Mouse (Mus musculus): ENCODE measurements around the gene Timmdc1.

The Timmdc1 gene

DNA sequence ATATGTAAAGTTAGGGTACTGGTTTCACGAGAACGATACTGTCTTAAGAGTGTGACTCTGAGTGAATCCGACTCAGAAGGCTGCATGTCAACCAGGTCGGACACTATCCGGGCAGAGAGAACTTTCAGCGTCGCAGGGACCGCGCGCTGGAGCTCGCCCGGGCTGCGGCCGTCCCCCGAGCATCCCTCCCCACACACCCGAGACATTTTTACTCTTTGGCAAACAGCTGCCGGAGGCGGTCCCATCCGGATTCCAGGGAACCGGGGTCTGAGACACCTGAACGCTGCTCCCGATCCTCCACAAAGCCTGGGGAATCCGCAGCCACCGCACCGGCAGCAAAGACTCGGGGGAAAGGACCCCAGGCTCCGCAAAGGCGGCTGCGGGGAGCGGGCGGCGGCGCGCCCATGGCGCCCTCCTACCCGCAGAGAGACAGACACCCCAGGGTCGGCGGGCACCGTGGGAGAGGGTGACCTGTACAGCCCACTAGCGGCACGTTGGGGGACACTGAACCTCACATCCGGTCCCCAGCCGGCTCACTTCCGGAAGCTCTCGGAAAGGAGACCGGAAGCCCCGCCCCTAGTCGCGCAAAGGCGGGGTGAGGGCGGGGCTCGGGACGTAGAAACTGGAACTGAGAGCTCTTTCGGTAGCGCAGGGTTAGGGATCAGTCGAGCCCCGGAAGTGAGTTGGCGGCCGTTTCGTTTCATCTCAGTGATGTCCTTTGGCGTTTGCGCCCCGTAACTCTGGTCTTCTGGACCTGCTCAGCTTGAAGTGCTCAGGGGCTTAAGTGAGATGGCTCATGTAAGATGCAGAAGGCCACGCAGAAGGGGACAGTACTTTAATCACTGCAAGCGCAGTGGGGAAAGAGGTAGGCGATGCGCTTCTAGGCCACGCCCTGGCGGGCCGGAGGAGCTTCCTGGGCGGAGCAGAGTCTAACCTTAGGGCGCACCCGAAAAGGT, at the start of gene Timmdc1:
Gene Timmdc1, minus strand, starts transcription at position 535 of the 956 bp plus-strand sequence.
- peak; percentile 93 to 97 for DNase-seq (ENCODE audit: low spot score in 2 of 2)

DNA sequence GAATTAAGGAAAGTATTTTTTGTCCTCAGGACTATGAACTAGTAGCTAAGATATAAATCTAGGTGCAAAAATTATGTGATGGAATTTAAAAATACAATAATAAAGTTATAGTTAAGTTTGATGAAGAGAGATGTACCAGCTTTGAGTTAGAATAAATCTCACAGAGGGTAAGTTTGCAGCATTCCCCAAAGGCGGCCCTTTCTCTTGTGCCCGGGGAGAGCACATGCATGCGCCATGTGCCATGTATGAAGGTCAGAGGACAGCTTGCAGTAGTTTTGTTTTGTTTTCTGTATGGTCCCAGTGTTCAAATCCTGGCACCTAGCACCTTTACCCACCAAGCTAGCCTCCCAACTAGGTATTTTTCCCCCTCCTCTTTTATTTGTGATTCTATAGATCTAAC, 49.0 kb upstream of the Timmdc1 start:
- no peak for DNase-seq (ENCODE audit: low spot score in 2 of 2)

DNA sequence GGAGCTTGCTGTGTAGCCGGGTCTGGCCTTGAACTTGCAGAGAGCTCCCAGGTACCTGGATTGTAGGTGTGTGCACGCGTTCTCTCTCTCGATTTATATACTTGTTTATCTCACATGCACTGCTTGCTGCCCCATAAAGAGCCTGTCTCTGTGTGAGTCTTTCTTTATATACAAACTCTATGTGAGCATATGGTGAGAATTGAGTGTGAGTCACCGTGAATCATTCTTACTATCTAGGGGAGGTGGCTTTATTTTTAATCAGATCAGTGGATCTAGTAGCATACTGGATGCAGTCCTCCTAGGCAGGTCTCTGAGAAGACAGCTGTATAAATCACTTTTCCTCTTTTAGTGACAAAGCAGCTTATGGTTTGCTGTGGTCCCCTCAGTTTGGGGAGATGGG, 45.7 kb upstream of the Timmdc1 start:
- no peak for DNase-seq (ENCODE audit: low spot score in 2 of 2)

DNA sequence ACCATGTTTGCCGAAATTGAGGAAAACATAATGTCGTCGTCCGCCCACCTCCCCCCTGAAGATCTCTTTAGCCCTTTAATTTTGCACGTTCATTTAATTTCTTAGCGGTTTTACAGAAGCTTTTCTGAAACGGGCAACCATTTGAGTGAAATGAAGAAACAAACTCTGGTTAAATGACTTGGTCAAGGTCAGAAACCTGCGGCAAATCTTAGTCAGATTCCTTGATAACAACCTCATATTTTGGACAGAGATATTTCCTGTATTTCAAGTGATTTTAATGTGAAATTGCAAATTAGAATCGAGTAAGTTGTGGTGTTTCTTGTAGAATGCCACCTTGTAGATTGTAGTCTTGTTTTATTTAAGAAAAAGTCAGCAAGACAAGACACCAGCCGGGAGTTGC, 41.1 kb upstream of the Timmdc1 start:
- no peak for DNase-seq (ENCODE audit: low spot score in 2 of 2)

DNA sequence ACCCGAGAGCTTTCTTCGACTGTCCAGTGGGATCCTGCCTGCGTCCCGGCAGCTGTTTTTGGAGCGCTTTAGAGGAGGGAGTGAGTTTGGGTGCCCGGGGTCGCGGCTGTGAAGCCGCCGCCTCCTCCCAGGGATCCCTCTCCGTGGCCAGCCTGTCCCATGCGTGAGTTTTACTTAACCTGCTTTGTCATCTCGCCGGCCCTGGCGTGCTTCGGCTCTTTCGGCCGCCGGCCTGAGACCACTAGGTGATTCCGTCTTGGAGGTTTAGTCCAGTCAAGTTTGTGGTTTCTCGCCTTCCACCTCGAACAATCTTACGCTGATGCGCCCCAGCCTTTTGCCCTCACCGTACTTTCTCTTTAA, 40.5 kb upstream of the Timmdc1 start:
- no peak for DNase-seq (ENCODE audit: low spot score in 2 of 2)

DNA sequence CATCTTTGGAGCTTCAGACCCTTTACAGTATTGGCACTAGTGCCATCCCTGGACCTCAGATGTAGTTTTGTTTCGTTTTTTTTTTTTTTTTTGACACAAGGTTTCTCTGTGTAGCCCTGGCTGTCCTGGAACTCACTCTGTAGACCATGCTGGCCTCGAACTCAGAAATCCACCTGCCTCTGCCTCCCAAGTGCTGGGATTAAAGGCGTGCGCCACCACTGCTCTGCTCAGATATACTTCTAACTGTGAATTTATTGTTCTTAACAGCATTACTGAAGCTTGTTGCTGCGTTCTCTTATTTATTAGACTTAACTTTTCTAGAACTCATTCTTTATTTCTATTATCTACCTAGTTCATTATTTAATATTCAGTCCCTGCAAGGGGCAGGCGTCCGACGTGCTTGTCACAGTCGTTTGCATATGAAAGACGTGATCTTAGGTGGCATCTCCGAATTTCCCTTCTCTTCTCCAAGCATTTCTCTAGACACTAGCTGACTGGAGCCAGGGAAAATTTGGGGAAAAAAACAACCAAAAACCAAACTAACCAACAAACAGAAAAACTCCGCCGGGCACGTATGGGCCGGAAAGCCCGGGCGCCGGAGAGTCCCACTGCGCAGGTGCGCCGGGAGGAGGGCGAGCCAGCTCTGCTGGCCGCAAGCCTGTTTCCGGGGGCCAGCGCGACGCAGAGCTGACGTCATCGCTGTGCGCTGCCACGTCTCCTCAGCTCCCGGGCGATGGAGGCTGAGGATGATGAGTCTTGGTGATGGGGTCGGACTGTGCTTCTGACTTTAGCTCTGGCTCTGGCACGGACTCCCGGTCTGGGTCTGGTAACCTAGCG, 39.9 kb upstream of the Timmdc1 start:
- DNase-seq (ENCODE audit: low spot score in 2 of 2), result peak; percentile 90 to 92

DNA sequence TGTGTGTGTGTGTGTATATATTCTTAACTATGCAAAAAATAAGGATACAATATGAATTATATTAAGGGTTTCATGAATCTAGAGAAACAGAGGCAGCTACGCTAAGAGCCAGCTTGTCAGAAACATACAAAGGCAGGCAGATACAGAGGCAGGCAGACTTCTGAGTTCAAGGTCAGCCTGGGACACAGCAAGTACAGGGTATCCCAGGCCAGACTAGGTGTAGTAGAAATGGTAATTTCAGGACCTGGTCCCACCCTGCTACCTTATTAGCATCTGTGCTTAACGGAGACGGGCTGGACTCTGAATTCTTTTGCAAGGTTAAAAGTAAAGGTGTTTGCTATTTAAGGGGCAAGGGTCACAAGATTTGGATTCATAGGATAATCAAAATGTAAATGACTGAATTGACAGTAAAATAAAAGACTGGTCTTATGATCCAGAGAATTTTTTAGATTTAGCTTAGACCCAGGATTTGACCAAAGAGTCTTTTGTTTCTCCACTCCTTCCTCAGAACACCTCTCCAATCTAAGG, 35.8 kb upstream of the Timmdc1 start, which contains the start of gene Tmem39a:
Gene Tmem39a, plus strand, starts transcription at position 478 of the 528 bp plus-strand sequence.
- no peak for DNase-seq (ENCODE audit: low spot score in 2 of 2)

DNA sequence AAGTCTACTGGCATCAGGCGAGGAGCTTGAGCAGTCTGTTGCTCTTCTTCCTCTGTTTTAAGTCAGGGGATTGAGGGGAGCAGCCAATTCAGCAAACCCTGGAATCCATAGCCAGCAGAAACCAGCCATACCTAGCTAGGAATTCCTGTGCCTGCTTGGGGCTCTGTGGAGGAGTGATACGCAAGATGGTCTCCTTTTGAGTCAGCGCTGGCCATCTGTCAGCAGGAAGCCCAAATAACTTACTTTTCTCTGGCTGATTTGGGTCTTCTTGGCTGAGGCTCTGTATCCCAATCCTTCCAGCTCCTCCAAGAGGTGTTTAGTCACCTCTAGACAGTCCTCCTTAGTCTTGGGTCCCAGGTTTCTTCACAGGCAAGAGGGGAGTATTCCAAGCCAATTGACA, 33.5 kb upstream of the Timmdc1 start:
- DNase-seq (ENCODE audit: low spot score in 2 of 2), result no peak

DNA sequence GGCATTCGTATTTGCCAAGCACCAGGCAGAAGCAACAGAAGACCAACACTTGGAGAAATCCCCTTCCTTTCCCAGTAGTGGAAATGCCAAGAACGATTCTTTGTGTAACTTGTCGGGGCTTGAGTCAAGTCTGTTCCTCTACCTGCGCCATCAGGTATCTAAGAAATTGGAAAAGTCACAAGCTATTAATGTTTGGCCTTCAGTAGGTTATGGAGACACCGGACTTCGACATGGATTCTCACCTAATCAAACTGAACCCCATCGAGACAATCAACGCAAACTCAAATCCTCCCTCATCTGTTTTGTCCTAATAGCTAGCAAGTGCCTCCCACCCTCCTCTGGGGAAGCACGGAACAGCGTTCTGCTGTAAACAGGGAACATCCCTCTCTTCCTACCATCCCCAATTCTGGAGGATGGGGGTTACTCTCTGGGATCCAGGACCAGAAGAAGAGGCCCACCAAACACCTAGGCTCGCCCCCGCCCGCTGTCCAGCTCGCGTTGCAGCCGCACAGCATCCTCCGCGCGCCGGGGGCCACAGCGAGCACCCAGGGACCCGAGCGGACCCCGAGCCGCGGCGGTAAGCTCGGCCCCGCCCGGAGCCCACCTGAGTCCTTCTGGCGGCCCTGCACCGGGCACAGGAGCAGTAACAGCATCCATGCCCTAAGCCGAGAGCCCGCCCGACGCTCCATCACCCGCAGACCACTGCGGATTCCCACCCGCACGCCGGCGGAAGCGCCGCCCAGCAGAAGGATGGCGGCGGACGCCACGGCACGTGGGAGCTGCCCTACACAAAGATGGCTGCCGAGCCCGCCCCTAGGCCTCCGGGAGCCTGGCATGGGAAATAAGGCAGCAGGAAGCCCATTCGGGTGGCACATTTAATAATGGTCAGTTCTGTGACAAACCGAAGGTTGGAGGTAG, 27.3 kb upstream of the Timmdc1 start, which contains the start of gene Poglut1:
Gene Poglut1, minus strand, starts transcription at position 780 of the 918 bp plus-strand sequence.
- DNase-seq (ENCODE audit: low spot score in 2 of 2), result peak; percentile 58 to 65

DNA sequence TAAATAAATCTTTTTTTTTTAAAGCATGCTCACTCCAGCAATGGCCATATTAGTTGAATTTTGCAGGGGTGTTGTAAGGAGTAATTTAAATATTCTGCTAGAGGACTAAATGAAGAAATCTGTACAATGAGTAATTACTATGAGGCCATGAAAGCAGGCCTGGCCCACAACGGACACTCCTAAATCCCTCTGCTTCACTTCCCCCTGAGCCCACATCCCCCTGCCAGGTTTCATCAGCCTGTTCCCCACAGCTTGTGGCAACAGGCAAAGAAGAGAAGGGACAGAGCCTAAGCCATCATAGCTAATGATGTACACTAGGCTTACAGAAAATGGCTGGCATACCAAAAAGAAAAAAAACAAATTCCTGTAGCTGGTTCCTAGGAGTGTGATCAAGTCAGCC, 25.5 kb upstream of the Timmdc1 start:
- no peak for DNase-seq (ENCODE audit: low spot score in 2 of 2)

DNA sequence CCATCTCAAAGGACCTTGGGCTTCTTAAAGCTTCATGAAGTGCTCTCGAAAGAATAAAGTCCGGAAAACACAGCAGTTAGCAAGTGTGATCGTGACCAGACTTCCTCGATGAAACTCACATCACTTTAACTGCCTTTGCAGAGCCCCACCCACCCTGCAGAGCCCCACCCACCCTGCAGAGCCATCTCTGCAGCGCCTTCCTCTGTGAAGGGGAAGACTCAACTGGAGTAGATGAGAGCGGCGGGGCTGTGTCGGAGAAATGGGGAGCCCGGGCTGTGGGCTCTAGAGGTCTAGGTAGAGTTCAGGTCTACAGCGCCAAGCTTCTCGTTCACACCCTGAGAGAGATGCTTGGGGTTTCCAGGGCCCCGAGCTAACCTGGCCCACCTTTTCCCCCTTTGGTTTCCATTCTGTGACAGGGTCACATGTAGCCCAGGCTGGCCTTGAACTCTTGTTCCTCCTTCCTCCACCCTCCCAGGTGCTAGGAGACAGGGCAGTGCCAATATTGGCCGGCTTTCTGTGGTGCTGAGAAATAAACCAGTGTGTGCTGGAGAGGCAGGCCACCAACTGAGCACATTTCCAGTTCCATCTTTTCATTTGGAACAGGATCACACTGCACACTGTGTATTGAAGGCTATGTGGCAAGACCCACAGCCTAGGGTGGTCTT, 16.4 kb upstream of the Timmdc1 start:
- DNase-seq (ENCODE audit: low spot score in 2 of 2), result no peak

DNA sequence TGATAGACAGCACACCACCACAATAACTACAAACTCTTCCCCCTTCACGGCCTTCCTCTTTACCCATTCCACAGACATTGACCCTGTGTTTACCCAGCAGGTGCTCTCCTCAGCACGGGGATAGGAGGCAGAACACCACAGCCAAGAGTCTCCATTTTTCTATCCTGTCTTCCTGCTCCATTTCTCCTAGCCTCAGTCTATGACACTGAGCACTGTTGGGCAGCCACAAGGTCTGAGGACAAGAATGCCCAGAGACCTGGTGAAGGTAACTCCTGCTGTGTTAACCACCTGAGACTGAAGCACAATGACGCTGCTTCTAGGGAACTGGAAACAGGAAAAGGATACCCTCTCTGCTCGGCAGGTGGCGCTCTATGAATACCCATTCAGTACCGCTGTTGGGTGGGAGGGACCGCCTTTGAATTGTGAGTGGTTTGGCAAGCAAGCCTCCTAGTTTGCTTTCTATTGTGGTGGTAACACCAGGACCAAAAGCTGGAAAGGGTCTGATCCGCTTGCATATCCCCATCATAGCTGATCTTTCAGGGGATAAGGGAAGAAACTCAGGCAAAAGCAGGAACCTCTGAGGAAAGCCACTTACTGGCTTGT, 14.2 kb upstream of the Timmdc1 start:
- DNase-seq (ENCODE audit: low spot score in 2 of 2), result peak; percentile 52 to 80

DNA sequence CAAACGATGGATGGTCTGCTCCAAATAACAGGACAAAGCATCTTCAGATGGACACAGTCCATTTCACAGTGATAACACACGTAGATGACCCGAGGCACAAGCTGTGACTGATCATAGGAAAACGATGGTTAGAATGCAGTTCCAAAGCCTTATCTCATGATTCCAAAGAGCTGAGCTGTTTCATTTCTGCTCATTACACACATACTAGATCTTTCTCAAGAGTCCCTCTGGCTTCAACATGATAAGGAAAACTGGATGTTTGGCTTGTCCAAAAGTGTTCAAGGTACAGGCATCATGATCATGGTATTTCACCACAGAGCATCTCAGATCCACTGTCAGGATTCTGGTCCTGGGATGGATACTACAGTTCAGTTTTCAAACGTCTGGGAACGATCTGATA, 3.8 kb upstream of the Timmdc1 start:
- DNase-seq (ENCODE audit: low spot score in 2 of 2), result no peak

DNA sequence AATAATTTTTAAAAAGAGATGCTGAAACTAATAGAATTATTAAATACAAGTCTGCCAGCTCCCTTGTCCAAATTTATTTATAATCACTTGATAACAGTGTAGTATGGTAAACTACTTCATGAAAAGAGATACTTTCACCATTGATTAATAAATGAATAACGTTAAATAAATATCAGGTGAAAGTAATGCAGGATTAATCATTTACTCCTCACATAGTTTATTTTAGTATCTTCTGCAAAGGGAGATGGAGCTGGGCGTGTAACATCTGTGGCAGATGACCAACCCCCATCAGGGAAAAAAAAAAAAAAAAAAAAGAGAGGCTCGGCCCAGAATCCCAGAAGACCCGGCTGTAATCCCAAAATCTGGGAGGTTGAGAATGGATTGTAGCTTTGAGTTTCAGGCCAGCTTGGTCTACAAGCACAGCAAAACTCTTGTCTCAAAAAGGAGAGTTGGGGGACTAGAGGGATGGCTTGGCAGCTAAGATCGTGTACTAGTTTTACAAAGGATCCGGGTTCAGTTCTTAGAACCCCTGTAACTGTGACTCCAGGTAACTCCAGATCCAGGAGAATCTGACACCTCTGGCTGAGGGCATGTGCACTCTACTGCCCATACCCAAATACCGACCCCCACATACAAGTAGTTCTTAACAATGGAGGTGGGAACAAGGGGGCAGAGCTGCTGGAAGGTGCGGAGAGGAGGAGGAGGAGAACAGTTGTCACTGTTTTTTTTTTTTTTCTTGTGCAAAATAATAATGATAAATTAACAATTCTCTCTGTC, 1.1 kb downstream of the Timmdc1 start:
- no peak for DNase-seq (ENCODE audit: low spot score in 2 of 2)

DNA sequence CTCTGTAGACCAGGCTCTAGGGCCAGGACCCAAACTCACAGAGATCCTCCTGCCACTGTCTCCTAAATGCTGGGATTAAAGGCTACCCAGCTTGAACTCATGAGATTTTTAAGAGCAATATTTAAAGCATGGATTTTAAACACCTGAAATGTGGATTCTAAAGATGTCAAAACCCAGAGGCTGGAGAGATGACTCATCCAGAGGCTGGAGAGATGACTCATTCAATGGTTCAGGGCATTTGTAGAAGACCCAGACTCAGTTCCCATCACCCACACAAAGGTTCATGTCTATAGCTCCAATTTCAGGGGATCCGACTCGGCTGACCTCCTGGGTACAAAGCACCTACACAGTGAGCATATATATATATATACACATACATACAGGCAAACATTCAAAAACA, 3.3 kb downstream of the Timmdc1 start:
- no peak for DNase-seq (ENCODE audit: low spot score in 2 of 2)

DNA sequence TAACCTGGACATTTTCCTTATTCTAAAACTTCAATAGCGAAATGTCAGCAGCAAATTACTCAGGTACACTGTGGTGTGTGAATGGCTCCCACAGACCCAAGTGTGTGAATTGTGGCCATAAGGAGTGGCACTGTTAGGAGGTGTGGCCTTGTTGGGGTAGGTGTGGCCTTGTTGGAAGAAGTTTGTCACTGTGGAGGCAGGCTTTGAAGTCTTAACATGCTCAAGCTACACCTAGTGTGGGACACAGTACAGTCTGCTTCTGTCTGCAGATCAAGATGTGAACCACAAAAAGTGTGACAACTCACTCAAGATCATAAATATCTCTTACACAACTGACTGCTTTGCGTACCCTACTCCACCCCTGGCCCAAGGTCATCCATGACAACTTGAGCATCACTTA, 11.6 kb downstream of the Timmdc1 start:
- no peak for DNase-seq (ENCODE audit: low spot score in 2 of 2)

DNA sequence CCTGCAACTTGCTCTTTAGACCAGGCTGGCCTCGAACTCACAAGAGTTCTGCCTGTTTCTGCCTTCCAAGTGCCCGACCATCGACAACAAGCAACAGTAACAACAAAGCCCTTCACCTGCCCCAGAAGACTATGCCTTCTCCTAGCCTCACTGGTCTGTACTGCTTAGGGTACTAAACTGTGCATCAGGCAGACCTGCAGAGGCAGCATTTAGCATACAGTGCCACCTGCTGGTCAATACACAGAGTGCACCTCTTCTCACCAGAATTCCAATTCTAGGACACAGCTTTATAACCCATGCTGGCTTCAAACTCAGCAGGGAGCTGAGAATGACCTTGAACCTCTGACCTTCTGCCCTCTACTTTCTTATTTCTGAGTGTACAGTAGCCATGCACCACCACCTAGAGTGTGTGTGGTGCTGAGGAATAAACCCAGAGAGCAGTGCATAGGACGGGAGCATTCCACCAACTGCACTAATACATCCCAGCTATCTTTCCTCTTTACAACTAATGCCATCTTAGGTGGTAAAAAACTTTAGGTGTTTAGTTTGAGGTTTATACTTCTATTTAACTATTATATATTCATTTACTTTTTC, 16.3 kb downstream of the Timmdc1 start:
- peak in 1 of 2 experiments; percentile 57 for DNase-seq (ENCODE audit: low spot score in 2 of 2)

DNA sequence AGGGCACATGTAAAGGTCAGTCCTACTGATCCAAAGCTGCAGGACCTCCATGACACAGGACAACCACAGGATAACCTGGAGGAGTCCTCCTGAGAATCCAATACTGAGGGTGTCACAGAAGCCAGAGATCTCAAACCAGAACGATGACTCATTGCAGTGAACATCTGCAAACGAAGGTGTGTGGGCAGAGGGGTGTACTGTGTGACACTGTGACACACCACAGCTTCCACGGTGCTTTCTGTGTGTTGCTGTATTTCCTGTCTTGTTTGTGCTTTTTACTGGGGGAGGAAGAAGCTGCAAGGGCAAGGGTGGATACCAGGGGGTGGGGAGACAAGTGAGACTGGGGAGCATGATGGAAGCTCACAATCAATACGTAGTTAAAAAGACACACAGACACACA, 18.9 kb downstream of the Timmdc1 start:
- DNase-seq (ENCODE audit: low spot score in 2 of 2), result no peak

DNA sequence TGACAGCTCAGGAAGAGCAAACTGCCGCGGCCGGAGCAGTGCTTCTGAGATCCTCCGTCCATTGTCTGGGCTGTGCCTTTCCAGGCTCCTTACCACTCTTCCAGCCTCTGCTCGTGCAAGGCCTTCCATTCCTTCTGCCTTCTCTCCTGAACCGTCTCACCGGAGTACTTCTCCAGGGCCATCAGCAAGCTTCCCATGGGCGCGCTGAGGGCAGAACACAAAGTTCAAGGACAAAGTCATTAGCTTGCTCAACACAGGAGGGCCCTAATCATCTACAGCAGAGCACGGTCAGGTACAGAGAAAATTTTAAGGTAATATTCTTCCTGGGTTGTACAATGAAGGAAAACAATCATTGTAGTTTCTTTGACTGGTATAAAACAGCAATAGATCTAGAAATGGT, 20.0 kb downstream of the Timmdc1 start:
- DNase-seq (ENCODE audit: low spot score in 2 of 2), result no peak
